14 mouse cellular contexts compared by ENCODE assay signal in genomic region chr4:46729306-46730042, GRCm38 (mm10).
DNase-seq lines count a peak whose midpoint lies in the region; ATAC-seq and TF ChIP-seq lines count a peak whose summit lies in the region.
"Had no signal": no experiment of that assay in that cellular context is flagged by ENCODE, and none has a peak within 500 bp of the region (broad histone marks: within the 10 kb centered on the region; RNA-seq: fewer than 3 reads in every experiment).

No protein-coding gene starts in this region.

- ATAC-seq in cerebellum, adult (ENCODE audit: insufficient number of reproducible peaks, low FRiP score, low TSS enrichment), result no peak
- ATAC-seq in forebrain, postnatal 0 days, result peak; percentile 80
- peak; percentile 75 for ATAC-seq in midbrain, postnatal 0 days (ENCODE audit: low FRiP score)
- ATAC-seq in intestine, embryonic 15.5 days, result no peak

- no peak overlapping the region for H3K4me3 ChIP-seq in left cerebral cortex, adult 2 months
- no peak overlapping the region for H3K4me3 ChIP-seq in forebrain, postnatal 0 days (ENCODE audit: low read depth, low read length)
- no peak overlapping the region for H3K4me3 ChIP-seq in midbrain, postnatal 0 days (ENCODE audit: low read depth, low read length)
- H3K4me3 ChIP-seq in intestine, embryonic 15.5 days (replicated peaks), result no peak overlapping the region
- H3K4me3 ChIP-seq: limb, embryonic 15.5 days had no signal

- H3K9ac ChIP-seq in forebrain, postnatal 0 days, result no peak overlapping the region
- H3K9ac ChIP-seq in midbrain, postnatal 0 days (replicated peaks; ENCODE audit: low read length, poor library complexity, severe bottlenecking), result no peak overlapping the region
- H3K9ac ChIP-seq in intestine, embryonic 15.5 days, result no peak overlapping the region
- H3K9ac ChIP-seq: limb, embryonic 15.5 days; lung, embryonic 14.5 days had no signal

- 48% methylated on average over 9 of the region's 9 CpGs for WGBS in forebrain, postnatal 0 days
- 34% methylated on average over 9 of the region's 9 CpGs for WGBS in midbrain, postnatal 0 days
- WGBS in intestine, embryonic 15.5 days, result 78% methylated on average over 9 of the region's 9 CpGs

- peaks cover 10% of the 10 kb centered on the region for H3K36me3 ChIP-seq in forebrain, postnatal 0 days (ENCODE audit: insufficient read depth)
- H3K36me3 ChIP-seq in midbrain, postnatal 0 days (ENCODE audit: insufficient read depth, low read length), result peaks cover 13% of the 10 kb centered on the region
- H3K36me3 ChIP-seq in intestine, embryonic 15.5 days, result no peaks in the 10 kb centered on the region
- H3K36me3 ChIP-seq: limb, embryonic 15.5 days had no signal

- peak; percentile 64 to 70 for DNase-seq in cerebellum, postnatal 10 days
- DNase-seq in left cerebral cortex, adult 2 months (ENCODE audit: extremely low spot score in 1 of 2, low spot score in 2 of 2), result peak in 1 of 2 experiments; percentile 54
- no peak for DNase-seq in left cerebral cortex, adult 11 months (ENCODE audit: low spot score)
- DNase-seq in forebrain, postnatal 0 days, result peak; percentile 45
- DNase-seq in midbrain, postnatal 0 days (ENCODE audit: low spot score), result peak; percentile 84
- no peak for DNase-seq in adrenal gland, postnatal 4 days (ENCODE audit: low spot score in 2 of 2)
- DNase-seq: adrenal gland, adult 8-10 months; heart, postnatal 36 days; kidney, adult 9 months; lung, embryonic 14.5 days; thymus, adult 18-20 months had no signal

- peak overlapping the region; percentile 18; the same call in 1 of the 2 replicates for H3K27ac ChIP-seq in left cerebral cortex, adult 2 months
- H3K27ac ChIP-seq in forebrain, postnatal 0 days (ENCODE audit: low read depth, low read length), result 0 out of 2 replicates have a peak overlapping the region, but pooled peaks have one; percentile 29
- H3K27ac ChIP-seq in midbrain, postnatal 0 days (ENCODE audit: low read depth, low read length), result peak overlapping the region; percentile 71
- no peak overlapping the region for H3K27ac ChIP-seq in intestine, embryonic 15.5 days
- H3K27ac ChIP-seq: limb, embryonic 15.5 days had no signal

- TF ChIP-seq CTCF in left cerebral cortex, adult 2 months (IDR thresholded peaks at IDR 0.05), result no peak
- TF ChIP-seq CTCF in forebrain, postnatal 0 days (IDR thresholded peaks at IDR 0.05; ENCODE audit: low read depth), result no peak
- no peak for TF ChIP-seq CTCF in midbrain, postnatal 0 days (IDR thresholded peaks at IDR 0.05)

- no peaks in the 10 kb centered on the region for H3K9me3 ChIP-seq in forebrain, postnatal 0 days (ENCODE audit: low read length)
- H3K9me3 ChIP-seq in midbrain, postnatal 0 days (ENCODE audit: low read length), result no peaks in the 10 kb centered on the region
- no peaks in the 10 kb centered on the region for H3K9me3 ChIP-seq in intestine, embryonic 15.5 days
- H3K9me3 ChIP-seq: limb, embryonic 15.5 days had no signal

- no peak overlapping the region for H3K4me2 ChIP-seq in forebrain, postnatal 0 days (ENCODE audit: low read depth)
- H3K4me2 ChIP-seq in midbrain, postnatal 0 days (ENCODE audit: low read depth, low read length, poor library complexity, severe bottlenecking), result no peak overlapping the region
- H3K4me2 ChIP-seq in intestine, embryonic 15.5 days (replicated peaks), result no peak overlapping the region
- H3K4me2 ChIP-seq: limb, embryonic 15.5 days; lung, embryonic 14.5 days had no signal

- H3K4me1 ChIP-seq in forebrain, postnatal 0 days (ENCODE audit: insufficient read depth), result peaks cover 11% of the 10 kb centered on the region; the same call in 1 of the 2 replicates
- H3K4me1 ChIP-seq in midbrain, postnatal 0 days (ENCODE audit: insufficient read depth, low read length), result peaks cover 15% of the 10 kb centered on the region; the same call in 1 of the 2 replicates
- no peaks in the 10 kb centered on the region for H3K4me1 ChIP-seq in intestine, embryonic 15.5 days (replicated peaks)
- H3K4me1 ChIP-seq: limb, embryonic 15.5 days had no signal

- intact Hi-C loops in left cerebral cortex, adult 2 months (cut with DNase I), result no loop called here

- no peaks in the 10 kb centered on the region for H3K27me3 ChIP-seq in forebrain, postnatal 0 days (ENCODE audit: insufficient read depth, low read length)
- H3K27me3 ChIP-seq in midbrain, postnatal 0 days (ENCODE audit: insufficient read depth, low read length), result no peaks in the 10 kb centered on the region
- H3K27me3 ChIP-seq in intestine, embryonic 15.5 days (replicated peaks), result peaks cover 2% of the 10 kb centered on the region; the same call in 1 of the 2 replicates

Comparison
In these comparisons a context has a peak if more than half of its experiments do, and no peak if none do; other contexts are left out.
1. DNase-seq: peak in cerebellum, postnatal 10 days (2 of 2), forebrain, postnatal 0 days (single experiment) and midbrain, postnatal 0 days (single experiment); none in left cerebral cortex, adult 11 months (single experiment) and adrenal gland, postnatal 4 days (0 of 2).
2. ATAC-seq: peak in forebrain, postnatal 0 days (single experiment) and midbrain, postnatal 0 days (single experiment); none in cerebellum, adult (single experiment) and intestine, embryonic 15.5 days (single experiment).